Mouse (Mus musculus) adrenal gland, postnatal 10 days (tissue): ENCODE measurements around the gene Rad9a. TPM values are rescaled to one million over a fixed set of nuclear protein-coding genes. Genes with fewer than 3 reads are reported as not detected.
"Not testable (repeated sequence)": the region's sequence is repeated elsewhere in the genome, so short reads cannot be mapped to it uniquely, and the experiment has no call there.

Experiments used
- DNase-seq: peaks from one replicate; pipeline ENCODE4 v3.0.0; 2021; ENCODE audit warnings: mixed read lengths
- long read RNA-seq, 2 experiments: library from polyadenylated mRNA; stranded (forward); transcript quantifications; one replicate each; pipeline ENCODE4 v2.0.0; 2021
- total RNA-seq, 2 experiments: library from RNA; stranded (reverse); gene quantifications; 2 replicates each; pipeline ENCODE4 v1.2.3; 2021

Rad9a gene
- total RNA-seq = 10 to 100 TPM in 1 of 2 experiments, 1 to 10 TPM in 1; 7.4 to 10.8 TPM
- long read RNA-seq, experiment 1, transcript Rad9a-201 (11 exons, 2,081 nt) = major isoform, 5 of 8 reads
- long read RNA-seq, experiment 1, partial matches to known transcripts = 3 of 8 reads
- long read RNA-seq, experiment 1, other reads (novel, unspliced or antisense) = 0 of 8 reads
- long read RNA-seq, experiment 2, transcript Rad9a-201 (11 exons, 2,081 nt) = major isoform, 5 of 9 reads
- long read RNA-seq, experiment 2, partial matches to known transcripts = 2 of 9 reads
- long read RNA-seq, experiment 2, other reads (novel, unspliced or antisense) = 0 of 9 reads

- DNase-seq = peak; percentile 96
Measured at GRCm38 (mm10) chr19:4201291-4201909, at the start of gene Rad9a. Rad9a (minus strand) TSS chr19:4201662.

GRCm38 (mm10) chr19:4248683-4249082, 47.2 kb upstream of the Rad9a start:
- DNase-seq = not testable (repeated sequence)

- DNase-seq = no peak
Measured at GRCm38 (mm10) chr19:4247010-4247409, 45.5 kb upstream of the Rad9a start.

GRCm38 (mm10) chr19:4244775-4245174, 43.3 kb upstream of the Rad9a start:
- no peak for DNase-seq

- no peak for DNase-seq
Measured at GRCm38 (mm10) chr19:4242416-4242815, 41.0 kb upstream of the Rad9a start.

GRCm38 (mm10) chr19:4240247-4240668, 38.8 kb upstream of the Rad9a start:
- DNase-seq = no peak

- no peak for DNase-seq
Measured at GRCm38 (mm10) chr19:4234548-4234947, 33.1 kb upstream of the Rad9a start.

- DNase-seq = no peak
Measured at GRCm38 (mm10) chr19:4232651-4233050, 31.2 kb upstream of the Rad9a start.

- no peak for DNase-seq
Measured at GRCm38 (mm10) chr19:4232186-4232572, 30.7 kb upstream of the Rad9a start.

- peak; percentile 97 for DNase-seq
Measured at GRCm38 (mm10) chr19:4231253-4232185, 30.1 kb upstream of the Rad9a start, which contains the start of gene Pold4. Pold4 (plus strand) TSS chr19:4231899.

GRCm38 (mm10) chr19:4230415-4230814, 29.0 kb upstream of the Rad9a start:
- peak; percentile 70 for DNase-seq

- DNase-seq = no peak
Measured at GRCm38 (mm10) chr19:4229451-4230076, 28.1 kb upstream of the Rad9a start.

GRCm38 (mm10) chr19:4228891-4229290, 27.4 kb upstream of the Rad9a start:
- DNase-seq = no peak

GRCm38 (mm10) chr19:4227894-4228678, 26.6 kb upstream of the Rad9a start:
- DNase-seq = peak; percentile 81

- no peak for DNase-seq
Measured at GRCm38 (mm10) chr19:4227446-4227845, 26.0 kb upstream of the Rad9a start.

GRCm38 (mm10) chr19:4226779-4227178, 25.3 kb upstream of the Rad9a start:
- DNase-seq = no peak

GRCm38 (mm10) chr19:4222165-4222564, 20.7 kb upstream of the Rad9a start:
- peak; percentile 48 for DNase-seq

GRCm38 (mm10) chr19:4220957-4221743, 19.7 kb upstream of the Rad9a start:
- no peak for DNase-seq

- no peak for DNase-seq
Measured at GRCm38 (mm10) chr19:4220416-4220815, 19.0 kb upstream of the Rad9a start.

- DNase-seq = no peak
Measured at GRCm38 (mm10) chr19:4219943-4220342, 18.5 kb upstream of the Rad9a start.

- DNase-seq = no peak
Measured at GRCm38 (mm10) chr19:4218784-4219183, 17.3 kb upstream of the Rad9a start.
